Mouse (Mus musculus) erythroblast, embryonic 14.5 days (primary cell): ENCODE measurements around the gene Foxn3.

Source experiments
- GATA1 ChIP-seq: IDR thresholded peaks from 2 replicates; pipeline ENCODE4 v1.6.1; 2012; ENCODE audit warnings: low read length, inconsistent platforms, mixed read lengths
- TAL1 ChIP-seq: IDR thresholded peaks from 3 replicates; pipeline ENCODE4 v1.6.1; 2012; ENCODE audit warnings: low read length, inconsistent platforms, mixed read lengths

GRCm38 (mm10) chr12:99510759-99511158 lies 52.6 kb downstream of the Foxn3 start:
- TF ChIP-seq GATA1 (no peak), TAL1 (no peak)
